Comparison of ENCODE assay signal across 8 mouse cellular contexts in the genomic region with DNA sequence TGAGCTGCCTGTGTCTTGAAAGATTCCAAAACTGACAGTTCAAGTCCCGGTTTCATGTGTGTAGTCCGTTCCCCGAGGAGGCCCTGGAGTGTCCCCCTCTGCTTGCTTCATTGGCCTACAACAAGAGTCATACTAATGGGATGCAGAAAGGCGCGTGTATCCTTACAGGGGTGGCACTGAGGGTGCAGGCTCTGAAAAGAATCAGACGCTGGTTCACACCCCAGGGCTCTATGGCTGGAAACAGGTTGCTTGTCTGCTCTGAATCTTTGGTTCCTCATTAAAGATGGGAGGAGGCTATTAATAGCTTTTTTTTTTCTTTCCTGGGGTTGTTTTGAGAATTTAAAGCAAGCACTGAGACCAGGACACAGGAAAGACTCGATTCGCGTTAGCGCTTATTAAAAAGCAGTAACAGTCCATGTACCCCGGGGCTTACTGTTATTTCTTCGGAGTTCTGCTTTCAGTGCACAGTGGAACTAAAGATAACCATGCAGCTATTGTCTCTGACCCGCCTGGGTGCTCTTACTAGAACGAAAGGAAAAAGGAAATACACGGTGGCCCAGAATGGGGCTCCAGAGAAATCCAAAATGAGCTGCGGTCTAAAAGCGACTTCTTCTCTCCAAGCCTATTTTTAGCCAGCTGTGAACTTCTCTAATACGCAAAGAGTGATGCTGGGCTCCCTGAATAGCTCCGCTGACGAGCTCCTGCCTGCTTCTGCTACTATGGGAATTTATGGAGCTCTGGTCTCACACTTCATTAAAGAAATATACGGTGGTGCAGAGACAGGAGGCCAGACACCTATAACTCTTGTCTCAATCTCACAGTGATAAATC. TPM values are rescaled to one million over a fixed set of nuclear protein-coding genes. Genes with fewer than 3 reads are reported as not detected.
DNase-seq lines count a peak whose midpoint lies in the region; ATAC-seq and TF ChIP-seq lines count a peak whose summit lies in the region.

No protein-coding gene starts in this region.

- WGBS in midbrain, embryonic 16.5 days = 55% methylated on average over 21 of the region's 21 CpGs
- 76% methylated on average over 21 of the region's 21 CpGs for WGBS in midbrain, embryonic 11.5 days
- WGBS in limb, embryonic 14.5 days = 17% methylated on average over 21 of the region's 21 CpGs

- no peak overlapping the region for H3K4me3 ChIP-seq in midbrain, embryonic 16.5 days (ENCODE audit: low read depth, low read length)
- H3K4me3 ChIP-seq in midbrain, embryonic 11.5 days (ENCODE audit: low read depth, low read length) = no peak overlapping the region
- H3K4me3 ChIP-seq in limb, embryonic 14.5 days (replicated peaks; ENCODE audit: low read length) = peak overlapping the region; percentile 22

- H3K9me3 ChIP-seq in midbrain, embryonic 16.5 days (replicated peaks; ENCODE audit: control insufficient read depth, low read length, poor library complexity, severe bottlenecking) = no peaks in the 10 kb centered on the region
- no peaks in the 10 kb centered on the region for H3K9me3 ChIP-seq in midbrain, embryonic 11.5 days (ENCODE audit: control insufficient read depth, low read length)
- no peaks in the 10 kb centered on the region for H3K9me3 ChIP-seq in limb, embryonic 14.5 days (ENCODE audit: control insufficient read depth, low read length)

- H3K4me2 ChIP-seq in midbrain, embryonic 16.5 days (ENCODE audit: low read length) = peak overlapping the region; percentile 2; the same call in 1 of the 2 replicates
- no peak overlapping the region for H3K4me2 ChIP-seq in midbrain, embryonic 11.5 days
- H3K4me2 ChIP-seq in limb, embryonic 14.5 days (replicated peaks; ENCODE audit: low read depth, low read length, severe bottlenecking) = peak overlapping the region; percentile 40

- H3K27me3 ChIP-seq in midbrain, embryonic 16.5 days (ENCODE audit: control insufficient read depth, insufficient read depth, low read depth, low read length) = no peaks in the 10 kb centered on the region
- no peaks in the 10 kb centered on the region for H3K27me3 ChIP-seq in midbrain, embryonic 11.5 days (ENCODE audit: control insufficient read depth, insufficient read depth, low read length)
- no peaks in the 10 kb centered on the region for H3K27me3 ChIP-seq in limb, embryonic 14.5 days (ENCODE audit: control insufficient read depth, insufficient read depth, low read length)

- no peaks in the 10 kb centered on the region for H3K4me1 ChIP-seq in midbrain, embryonic 16.5 days (ENCODE audit: control insufficient read depth, insufficient read depth, low read length)
- no peaks in the 10 kb centered on the region for H3K4me1 ChIP-seq in midbrain, embryonic 11.5 days (ENCODE audit: control insufficient read depth, insufficient read depth, low read length)
- H3K4me1 ChIP-seq in limb, embryonic 14.5 days (ENCODE audit: control insufficient read depth, insufficient read depth, low read length) = peaks cover 12% of the 10 kb centered on the region; the same call in 1 of the 2 replicates

- ATAC-seq in midbrain, embryonic 16.5 days = peak; percentile 42; the same call in 1 of the 2 replicates
- ATAC-seq in midbrain, embryonic 11.5 days (ENCODE audit: low FRiP score) = no peak
- no peak for ATAC-seq in limb, embryonic 14.5 days (ENCODE audit: low FRiP score, low read depth)

- no peak overlapping the region for H3K27ac ChIP-seq in midbrain, embryonic 16.5 days (ENCODE audit: low read length)
- no peak overlapping the region for H3K27ac ChIP-seq in midbrain, embryonic 11.5 days (ENCODE audit: low read depth, low read length)
- H3K27ac ChIP-seq in limb, embryonic 14.5 days (replicated peaks; ENCODE audit: low read depth, low read length) = no peak overlapping the region

- TF ChIP-seq POLR2A in limb, embryonic 14.5 days (IDR thresholded peaks at IDR 0.05; ENCODE audit: borderline replicate concordance, extremely low read depth, insufficient read depth, insufficient read length) = no peak

- H3K9ac ChIP-seq in midbrain, embryonic 16.5 days (ENCODE audit: low read depth, low read length) = no peak overlapping the region
- H3K9ac ChIP-seq in midbrain, embryonic 11.5 days (ENCODE audit: low read length) = no peak overlapping the region
- no peak overlapping the region for H3K9ac ChIP-seq in limb, embryonic 14.5 days (ENCODE audit: low read depth, low read length, severe bottlenecking)

- peak; percentile 22 for DNase-seq in cerebellum, adult 9-10 months
- no peak for DNase-seq in cerebellum, adult 11 months
- no peak for DNase-seq in midbrain, embryonic 11.5 days (ENCODE audit: low spot score, missing footprints)
- DNase-seq in heart, postnatal 4 days = peak; percentile 47
- DNase-seq in limb, embryonic 14.5 days (ENCODE audit: low spot score) = peak; percentile 49
- DNase-seq in spleen, postnatal 36 days (ENCODE audit: low spot score in 2 of 2) = peak; percentile 54 to 60
- no peak for DNase-seq in urinary bladder, postnatal 4 days (ENCODE audit: low spot score in 2 of 2)

- no peaks in the 10 kb centered on the region for H3K36me3 ChIP-seq in midbrain, embryonic 16.5 days (ENCODE audit: control insufficient read depth, insufficient read depth, low read length)
- H3K36me3 ChIP-seq in midbrain, embryonic 11.5 days (ENCODE audit: control insufficient read depth, insufficient read depth, low read length) = no peaks in the 10 kb centered on the region
- no peaks in the 10 kb centered on the region for H3K36me3 ChIP-seq in limb, embryonic 14.5 days (ENCODE audit: control insufficient read depth, insufficient read depth, low read length)

RNA-seq across cellular contexts. Expression of a gene that starts 45.5 kb away (rescaled TPM):
- polyA plus RNA-seq in midbrain, embryonic 16.5 days (2015; fragmentation: Nextera tagmentation; extraction: Ambion mirVana) = 10.3 and 10.7 TPM in 2 replicates
- 14.4 and 15.7 TPM in 2 replicates for polyA plus RNA-seq in midbrain, embryonic 11.5 days (2014; fragmentation: Nextera tagmentation; extraction: Ambion mirVana)
- total RNA-seq in heart, postnatal 4 days (2021) = 10 to 100 TPM; 77.6 to 80.1 TPM
- polyA plus RNA-seq in limb, embryonic 14.5 days (2012; rRNA removed) = 15.1 and 16.5 TPM in 2 replicates
- 46.7 and 52.4 TPM in 2 replicates for polyA plus RNA-seq in limb, embryonic 14.5 days (2014; fragmentation: Nextera tagmentation; extraction: Ambion mirVana)

Comparison
In these comparisons a context has a peak if more than half of its experiments do, and no peak if none do; other contexts are left out.
1. DNase-seq: peak in cerebellum, adult 9-10 months (single experiment), heart, postnatal 4 days (single experiment), limb, embryonic 14.5 days (single experiment) and spleen, postnatal 36 days (2 of 2); none in cerebellum, adult 11 months (single experiment), midbrain, embryonic 11.5 days (single experiment) and urinary bladder, postnatal 4 days (0 of 2).